In the genomic region with DNA sequence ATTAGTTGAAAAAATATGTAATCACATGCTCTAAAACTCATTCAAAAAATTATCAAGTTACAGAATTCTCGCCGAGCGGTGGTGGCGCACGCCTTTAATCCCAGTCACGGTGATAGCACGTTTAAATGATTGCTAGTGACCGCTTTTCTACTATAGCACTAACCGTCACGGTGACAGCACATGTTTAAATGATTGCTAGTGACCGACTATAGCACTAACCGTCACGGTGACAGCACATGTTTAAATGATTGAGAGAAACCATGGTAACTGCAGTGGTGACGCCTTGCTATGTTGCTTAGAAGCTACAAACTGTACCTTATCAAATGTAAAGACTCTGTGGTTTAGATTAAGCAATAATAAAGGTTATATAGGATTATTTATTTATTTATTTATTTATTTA, we compare ENCODE assay signal across 19 mouse cellular contexts.
DNase-seq lines count a peak whose midpoint lies in the region; ATAC-seq and TF ChIP-seq lines count a peak whose summit lies in the region.
"Had no signal": no experiment of that assay in that cellular context is flagged by ENCODE, and none has a peak within 500 bp of the region (broad histone marks: within the 10 kb centered on the region; RNA-seq: fewer than 3 reads in every experiment).

No protein-coding gene starts in this region.

- no peak overlapping the region for H3K27ac ChIP-seq in midbrain, embryonic 12.5 days (replicated peaks)
- H3K27ac ChIP-seq in midbrain, embryonic 15.5 days: no peak overlapping the region
- H3K27ac ChIP-seq in midbrain, embryonic 14.5 days (replicated peaks; ENCODE audit: low read depth, low read length): no peak overlapping the region
- H3K27ac ChIP-seq: embryonic facial prominence, embryonic 10.5 days; embryonic facial prominence, embryonic 12.5 days; forebrain, embryonic 13.5 days; forebrain, embryonic 15.5 days had no signal

- H3K36me3 ChIP-seq in midbrain, embryonic 12.5 days: peaks cover 34% of the 10 kb centered on the region
- H3K36me3 ChIP-seq in midbrain, embryonic 15.5 days (replicated peaks): peaks cover 10% of the 10 kb centered on the region
- H3K36me3 ChIP-seq in midbrain, embryonic 14.5 days (ENCODE audit: control insufficient read depth, insufficient read depth, low read length): peaks cover 25% of the 10 kb centered on the region

- no peak overlapping the region for H3K4me2 ChIP-seq in midbrain, embryonic 12.5 days (replicated peaks)
- H3K4me2 ChIP-seq in midbrain, embryonic 15.5 days: no peak overlapping the region
- H3K4me2 ChIP-seq in midbrain, embryonic 14.5 days (ENCODE audit: low read length): no peak overlapping the region
- H3K4me2 ChIP-seq: embryonic facial prominence, embryonic 12.5 days; forebrain, embryonic 13.5 days; forebrain, embryonic 15.5 days had no signal

- no peaks in the 10 kb centered on the region for H3K9me3 ChIP-seq in midbrain, embryonic 12.5 days
- no peaks in the 10 kb centered on the region for H3K9me3 ChIP-seq in midbrain, embryonic 15.5 days
- H3K9me3 ChIP-seq in midbrain, embryonic 14.5 days (ENCODE audit: control insufficient read depth, low read length): no peaks in the 10 kb centered on the region
- H3K9me3 ChIP-seq: embryonic facial prominence, embryonic 10.5 days; embryonic facial prominence, embryonic 12.5 days; forebrain, embryonic 13.5 days; forebrain, embryonic 15.5 days had no signal

- no peak overlapping the region for H3K4me3 ChIP-seq in midbrain, embryonic 12.5 days
- no peak overlapping the region for H3K4me3 ChIP-seq in midbrain, embryonic 15.5 days
- no peak overlapping the region for H3K4me3 ChIP-seq in midbrain, embryonic 14.5 days (replicated peaks; ENCODE audit: low read depth, low read length)
- H3K4me3 ChIP-seq: embryonic facial prominence, embryonic 10.5 days; embryonic facial prominence, embryonic 12.5 days; forebrain, embryonic 13.5 days; forebrain, embryonic 15.5 days had no signal

- no peak overlapping the region for H3K9ac ChIP-seq in midbrain, embryonic 12.5 days (replicated peaks)
- no peak overlapping the region for H3K9ac ChIP-seq in midbrain, embryonic 15.5 days
- no peak overlapping the region for H3K9ac ChIP-seq in midbrain, embryonic 14.5 days (replicated peaks; ENCODE audit: low read length)
- H3K9ac ChIP-seq: embryonic facial prominence, embryonic 12.5 days; forebrain, embryonic 13.5 days; forebrain, embryonic 15.5 days; forebrain, postnatal 0 days had no signal

- no peaks in the 10 kb centered on the region for H3K27me3 ChIP-seq in midbrain, embryonic 12.5 days
- no peaks in the 10 kb centered on the region for H3K27me3 ChIP-seq in midbrain, embryonic 15.5 days (replicated peaks)
- no peaks in the 10 kb centered on the region for H3K27me3 ChIP-seq in midbrain, embryonic 14.5 days (ENCODE audit: control insufficient read depth, insufficient read depth, low read length)
- H3K27me3 ChIP-seq: embryonic facial prominence, embryonic 12.5 days; forebrain, embryonic 13.5 days; forebrain, embryonic 15.5 days had no signal

- 77% methylated on average over 14 of the region's 14 CpGs for WGBS in midbrain, embryonic 12.5 days
- 65% methylated on average over 14 of the region's 14 CpGs for WGBS in midbrain, embryonic 15.5 days
- 53% methylated on average over 14 of the region's 14 CpGs for WGBS in midbrain, embryonic 14.5 days

- TF ChIP-seq CTCF in brain, embryonic 14.5 days (IDR thresholded peaks at IDR 0.05; ENCODE audit: borderline replicate concordance, extremely low read depth, insufficient read depth, insufficient read length): no peak

- no peak for TF ChIP-seq POLR2A in brain, embryonic 14.5 days (IDR thresholded peaks at IDR 0.05; ENCODE audit: borderline replicate concordance, extremely low read depth, insufficient read depth, insufficient read length, poor library complexity, severe bottlenecking)

- DNase-seq in brain, embryonic 14.5 days (ENCODE audit: low read depth): peak; percentile 27
- DNase-seq in midbrain, embryonic 14.5 days: peak; percentile 43
- DNase-seq in lung, adult 18-20 months: no peak
- DNase-seq: adrenal gland, adult 2 months; adrenal gland, postnatal 10 days; adrenal gland, postnatal 25 days; cerebellum, adult 11 months; cerebellum, adult 18-20 months; cerebellum, adult 8-10 months; cerebellum, postnatal 10 days; cerebellum, postnatal 25 days; forebrain, postnatal 0 days had no signal

- ATAC-seq in midbrain, embryonic 12.5 days (ENCODE audit: low FRiP score, low read depth): peak; percentile 94
- no peak for ATAC-seq in midbrain, embryonic 15.5 days (replicated peaks)
- ATAC-seq in midbrain, embryonic 14.5 days (ENCODE audit: low FRiP score, low TSS enrichment): peak; percentile 71
- no peak for ATAC-seq in cerebellum, adult (ENCODE audit: insufficient number of reproducible peaks, low FRiP score, low TSS enrichment)
- ATAC-seq: forebrain, embryonic 13.5 days; forebrain, embryonic 15.5 days; forebrain, postnatal 0 days had no signal

- no peaks in the 10 kb centered on the region for H3K4me1 ChIP-seq in midbrain, embryonic 12.5 days
- H3K4me1 ChIP-seq in midbrain, embryonic 15.5 days: no peaks in the 10 kb centered on the region
- H3K4me1 ChIP-seq in midbrain, embryonic 14.5 days (ENCODE audit: control insufficient read depth, insufficient read depth, low read length): no peaks in the 10 kb centered on the region
- H3K4me1 ChIP-seq: embryonic facial prominence, embryonic 10.5 days; embryonic facial prominence, embryonic 12.5 days; forebrain, embryonic 13.5 days; forebrain, embryonic 15.5 days had no signal

Comparison
In these comparisons a context has a peak if more than half of its experiments do, and no peak if none do; other contexts are left out.
1. ATAC-seq: peak in midbrain, embryonic 12.5 days (single experiment) and midbrain, embryonic 14.5 days (single experiment); none in midbrain, embryonic 15.5 days (single experiment) and cerebellum, adult (single experiment).
2. DNase-seq: peak in brain, embryonic 14.5 days (single experiment) and midbrain, embryonic 14.5 days (single experiment); none in lung, adult 18-20 months (0 of 2).